Mouse (Mus musculus) adipocyte (in vitro differentiated cells): Measurements from ENCODE around the gene Cbx2.

Experiments used
- DNase-seq: peaks from one replicate; pipeline ENCODE4 v3.0.0-alpha.2; 2016; ENCODE audit warnings: low spot score

The Cbx2 gene

GRCm38 (mm10) chr11:119058041-119058995 lies 35.6 kb downstream of the Cbx2 start:
- DNase-seq: no peak

- DNase-seq: no peak
These were observed 36.5 kb downstream of the Cbx2 start for GRCm38 (mm10) chr11:119059256-119059655.

GRCm38 (mm10) chr11:119066841-119067240 lies 44.1 kb downstream of the Cbx2 start:
- no peak for DNase-seq

- DNase-seq: no peak
These were observed 49.5 kb downstream of the Cbx2 start for GRCm38 (mm10) chr11:119072239-119072638.

- no peak for DNase-seq
These were observed 50.2 kb downstream of the Cbx2 start for GRCm38 (mm10) chr11:119072986-119073385.

DNA sequence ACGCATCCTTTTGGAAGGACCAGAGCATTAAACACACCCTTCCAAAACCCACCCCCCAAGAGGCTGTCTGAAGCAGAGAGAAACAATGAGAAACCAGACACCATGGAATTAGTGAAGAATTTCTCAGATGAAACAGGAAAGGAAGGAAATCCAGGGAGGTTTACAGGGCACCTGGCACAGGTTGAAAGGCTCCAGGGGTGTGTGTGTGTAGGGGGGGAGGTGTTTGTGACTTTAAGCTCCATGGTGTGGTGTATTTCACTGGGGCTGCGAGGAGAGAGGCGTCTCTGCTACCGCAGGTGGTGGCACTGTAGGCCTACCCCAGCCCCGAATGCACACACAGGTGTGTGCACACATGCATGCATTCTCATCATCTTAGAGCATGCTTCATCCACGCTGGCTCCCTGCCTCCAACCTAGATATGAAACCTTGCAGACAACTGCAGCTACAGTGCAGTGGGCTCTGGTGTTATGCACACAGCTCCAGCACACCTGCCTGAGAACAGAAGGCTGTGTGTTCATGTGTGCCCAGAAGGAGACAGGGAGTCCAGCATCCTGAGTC lies 51.2 kb downstream of the Cbx2 start:
- DNase-seq: no peak

DNA sequence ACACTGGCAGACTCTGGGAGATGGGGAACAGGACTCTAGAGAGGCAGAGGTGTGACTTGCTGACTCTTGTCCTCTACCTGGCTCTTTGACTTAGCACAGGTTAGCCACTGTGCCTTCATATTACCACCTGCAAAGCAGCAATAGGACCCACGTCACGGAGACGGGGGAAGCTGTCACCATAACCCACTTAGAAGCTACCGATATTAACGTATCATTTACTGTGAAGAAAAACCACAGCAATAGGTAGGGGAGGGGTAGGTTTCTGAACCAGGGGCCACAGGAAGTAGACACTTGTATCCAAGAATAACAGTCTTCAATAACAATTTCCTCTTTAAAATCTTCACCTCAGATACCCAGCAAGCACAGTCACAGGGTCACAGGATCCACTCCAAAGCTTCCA lies 53.0 kb downstream of the Cbx2 start:
- DNase-seq: no peak

DNA sequence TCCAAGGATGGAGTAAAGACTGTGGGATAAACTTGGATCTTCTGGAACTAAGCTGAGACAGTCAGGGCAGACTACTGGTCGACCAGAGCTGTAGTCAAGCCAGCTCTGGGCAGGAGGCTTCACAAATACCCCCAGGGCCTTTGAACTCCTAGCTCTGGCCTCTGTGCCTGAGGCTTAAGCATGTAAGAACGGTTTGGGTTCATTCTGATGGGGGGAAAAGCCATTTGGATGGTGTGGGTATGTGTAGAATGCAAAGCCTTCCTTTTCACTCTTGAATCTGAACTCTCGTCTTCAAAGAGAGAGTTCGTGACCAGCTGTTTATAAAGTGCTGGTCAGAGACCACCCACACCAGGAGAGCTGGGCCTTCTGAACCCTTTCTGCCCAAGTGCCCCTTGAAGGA lies 55.0 kb downstream of the Cbx2 start:
- no peak for DNase-seq

DNA sequence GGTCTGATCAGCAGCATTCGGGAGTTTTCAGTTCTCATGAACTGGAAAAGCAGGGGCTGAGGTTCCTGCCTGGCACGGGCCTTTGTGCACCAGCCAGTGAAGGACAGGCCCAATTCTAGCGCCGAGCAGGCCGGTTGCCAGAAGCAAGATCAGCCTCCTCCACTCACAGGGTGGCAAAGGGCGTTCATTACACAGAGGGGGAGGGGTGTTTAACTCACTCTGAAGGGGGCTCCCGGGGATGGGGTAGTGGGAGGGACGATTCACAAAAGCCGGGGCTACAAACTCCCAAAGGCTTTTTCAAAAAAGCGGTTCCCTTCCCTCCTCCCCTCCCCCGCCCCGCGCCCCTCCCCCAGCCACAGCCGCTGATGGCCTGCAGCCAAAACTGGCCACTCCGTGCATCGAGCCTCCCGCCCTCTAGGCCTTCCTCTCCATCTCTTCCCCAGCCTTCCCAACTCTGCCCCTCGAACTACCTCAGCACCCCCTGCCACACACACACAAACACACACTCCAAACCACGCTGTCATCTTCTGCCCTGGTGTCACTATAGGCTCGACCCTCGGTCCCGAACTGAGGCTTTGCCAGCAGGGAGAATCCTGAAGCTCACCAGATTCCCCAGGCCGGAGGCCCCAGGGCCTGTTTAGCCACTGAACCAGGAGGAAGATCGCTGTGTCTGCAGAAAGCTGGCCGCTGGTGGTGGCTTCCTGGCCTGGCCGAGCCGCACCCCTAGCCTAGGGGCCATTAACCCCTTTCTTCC lies 56.1 kb downstream of the Cbx2 start:
- peak; percentile 83 for DNase-seq

- peak; percentile 52 for DNase-seq
These were observed 56.7 kb downstream of the Cbx2 start for GRCm38 (mm10) chr11:119079445-119079837.

DNA sequence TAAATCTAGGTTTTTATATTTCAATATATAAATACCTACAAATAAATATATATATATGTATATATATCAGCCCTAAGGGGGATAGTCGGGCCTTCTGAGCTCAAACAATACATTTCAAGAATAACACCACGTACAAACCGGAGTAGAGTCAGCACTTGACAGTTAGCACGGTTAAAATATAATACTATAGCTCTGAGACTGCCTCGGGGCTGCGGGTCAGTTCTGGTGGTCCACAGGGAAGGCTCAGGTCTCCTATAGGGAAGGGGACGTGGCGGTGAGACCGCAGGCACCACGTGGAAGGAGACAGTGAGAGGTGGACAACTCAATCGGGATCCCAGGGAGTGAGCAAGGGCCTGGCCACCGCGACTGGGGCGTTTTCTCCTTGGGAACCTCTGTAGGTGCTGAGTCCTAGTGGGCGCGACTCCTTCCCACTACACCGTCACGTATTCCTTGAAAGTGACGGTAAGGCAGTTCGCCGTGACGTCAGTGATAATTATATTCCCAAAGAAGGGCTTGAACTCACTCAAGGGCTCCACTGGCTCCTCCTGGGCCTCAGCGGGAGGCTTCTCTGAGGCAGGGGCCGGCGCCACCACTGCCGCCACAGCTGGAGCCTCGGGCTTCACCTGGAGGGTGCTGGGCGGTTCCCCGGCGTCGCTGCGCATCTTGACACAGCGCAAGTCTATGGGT lies 57.8 kb downstream of the Cbx2 start:
- no peak for DNase-seq
